Mouse (Mus musculus) CD8-positive naive resting alpha-beta T cell, adult 57 days (primary cell): Measurements from ENCODE around the gene Cacna1d. TPM values are rescaled to one million over a fixed set of nuclear protein-coding genes. Genes with fewer than 3 reads are reported as not detected.

Experiments used
- total RNA-seq: library from RNA; stranded (reverse); gene quantifications from one replicate; pipeline ENCODE4 v1.2.4, GENCODE M21; 2023

Cacna1d gene
- total RNA-seq, result 0.80 TPM

GRCm38 (mm10) chr14:30491342-30491741 is at the start of gene Cacna1d:
Gene Cacna1d, minus strand, starts transcription at chr14:30491455.

GRCm38 (mm10) chr14:30479361-30479948 is 11.8 kb downstream of the Cacna1d start, which contains the start of gene Dcp1a:
Gene Dcp1a, plus strand, starts transcription at chr14:30479535.

DNA sequence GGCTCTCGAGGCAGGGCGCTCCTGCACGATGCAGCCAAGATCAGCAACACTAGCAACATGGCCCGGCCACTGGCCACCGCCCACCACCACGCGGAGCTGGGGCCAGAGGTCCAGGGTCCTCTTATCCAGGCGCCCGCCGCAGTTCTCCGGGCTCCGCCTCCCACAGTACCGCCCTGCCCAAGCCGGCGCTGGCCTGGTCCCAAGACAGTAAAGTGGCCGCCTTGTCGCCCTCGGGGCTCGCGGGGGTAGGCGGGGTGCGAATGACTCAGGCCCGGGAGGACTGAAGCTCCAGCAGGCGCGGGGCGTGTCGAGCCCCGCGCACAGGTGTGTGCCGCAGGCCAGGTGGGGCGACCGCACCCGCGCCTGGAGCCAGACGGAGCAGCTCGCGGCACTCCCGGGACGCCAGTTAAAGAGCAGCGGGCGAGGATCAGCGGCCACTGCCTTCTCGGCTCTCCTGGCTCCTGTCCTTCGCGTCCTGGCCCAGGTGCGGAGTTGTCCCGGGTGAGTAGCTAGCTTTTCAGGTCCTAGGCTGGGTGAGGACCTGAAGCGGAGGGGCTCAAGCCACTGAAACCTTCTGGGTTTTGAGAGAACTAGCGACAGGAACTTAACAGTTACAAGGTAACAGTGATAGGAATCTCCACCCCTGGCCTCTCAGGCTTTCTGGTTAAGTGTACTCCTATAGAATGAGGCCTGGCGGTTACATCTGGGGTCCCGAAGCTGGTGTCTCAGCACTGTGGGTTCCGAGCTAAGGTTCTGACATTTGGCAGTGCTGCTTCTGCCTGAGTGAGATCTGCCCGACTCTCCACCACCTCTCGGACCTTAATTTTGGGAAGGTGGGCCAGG is 482.3 kb downstream of the Cacna1d start, which contains the start of the genes Il17rb and Chdh:
TSS of gene Il17rb (minus strand) at position 164 of the 843 bp plus-strand sequence.
TSS of gene Chdh (plus strand) at position 291 of the 843 bp plus-strand sequence.

Other genes starting within 250 kb of the Cacna1d start
- gene Dcp1a, start 11.9 kb downstream of the Cacna1d start, total RNA-seq, result 54.6 TPM
- 149 TPM for gene Tkt, start 56.9 kb upstream of the Cacna1d start, total RNA-seq
- 132 TPM for gene Prkcd, start 134.8 kb upstream of the Cacna1d start, total RNA-seq
- gene Rft1, start 162.9 kb upstream of the Cacna1d start, total RNA-seq, result 18.2 TPM
- gene Sfmbt1, start 223.4 kb upstream of the Cacna1d start, total RNA-seq, result 13.0 TPM